Mouse (Mus musculus) kidney, adult 2 months (tissue): ENCODE measurements around the gene Nme3. TPM values are rescaled to one million over a fixed set of nuclear protein-coding genes. Genes with fewer than 3 reads are reported as not detected.

Experiments used
- DNase-seq: peaks from one replicate; pipeline ENCODE4 v3.0.0; 2021
- H3K27ac ChIP-seq: fragments of 200-500 bp; 2 replicates; pipeline ENCODE4 v1.5.1; 2012; ENCODE audit warnings: low read depth, low read length, control low read depth, inconsistent platforms; ENCODE audit not compliant: insufficient read depth
- H3K27me3 ChIP-seq: fragments of 200-500 bp; replicated peaks from 2 replicates; pipeline ENCODE4 v1.6.1; 2012; ENCODE audit warnings: mild to moderate bottlenecking, moderate library complexity, low read length, inconsistent platforms; ENCODE audit not compliant: control insufficient read depth, insufficient read depth
- H3K36me3 ChIP-seq: fragments of 200-500 bp; 2 replicates; pipeline ENCODE4 v1.6.1; 2012; ENCODE audit warnings: mild to moderate bottlenecking, moderate library complexity, low read length, inconsistent platforms; ENCODE audit not compliant: control insufficient read depth, insufficient read depth
- H3K4me1 ChIP-seq: fragments of 200-500 bp; 2 replicates; pipeline ENCODE4 v1.6.1; 2011; ENCODE audit warnings: low read length; ENCODE audit not compliant: control insufficient read depth, insufficient read depth
- H3K4me3 ChIP-seq: fragments of 200-500 bp; 2 replicates; pipeline ENCODE4 v1.5.1; 2011; ENCODE audit warnings: mild to moderate bottlenecking, low read depth, low read length, control low read depth; ENCODE audit not compliant: insufficient read depth
- CTCF ChIP-seq: fragments of 200-500 bp; conservative IDR thresholded peaks from 2 replicates; pipeline ENCODE4 v1.5.1; 2011; ENCODE audit warnings: low read depth, mild to moderate bottlenecking, control low read depth, low read length, moderate library complexity, mixed read lengths; ENCODE audit not compliant: insufficient read depth, insufficient read length
- POLR2A ChIP-seq: fragments of 200-500 bp; IDR thresholded peaks from one replicate; pipeline ENCODE4 v1.6.1; 2011; ENCODE audit warnings: low read depth, low read length, control low read depth
- WGBS: fragments of 180-500 bp; shearing (Covaris S2); methylation state at CpG from one replicate; pipeline ENCODE4 v1.1.7; 2018; 5-methylcytosine and 5-hydroxymethylcytosine counted together
- polyA plus RNA-seq: library from polyadenylated mRNA; depleted of rRNA; stranded (reverse); fragments of >200 nt; gene quantifications from 2 replicates; pipeline ENCODE4 v1.2.3, GENCODE M21; 2012

Gene Nme3
- polyA plus RNA-seq, 1 experiment, result 115 TPM

DNA sequence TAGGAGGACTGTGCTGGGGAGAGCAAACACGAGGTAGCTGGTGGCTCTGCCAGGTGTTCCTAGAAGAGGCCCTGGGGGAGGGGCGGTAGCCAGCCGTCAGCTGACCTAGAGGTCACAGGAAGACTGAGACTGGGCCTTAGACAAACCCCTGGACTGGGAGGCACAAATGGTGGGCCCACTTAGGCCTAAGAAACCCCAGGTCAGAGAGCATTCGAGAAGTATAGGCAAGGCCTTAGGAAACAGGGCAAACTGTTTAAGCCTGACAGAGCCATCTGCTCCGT is 18.2 kb upstream of the Nme3 start:
- TF ChIP-seq POLR2A (no peak), CTCF (no peak)
- H3K4me3 ChIP-seq, result no peak overlapping the region
- peak; percentile 96 for DNase-seq
- H3K27me3 ChIP-seq, result no peaks in the 10 kb centered on the region
- H3K36me3 ChIP-seq, result no peaks in the 10 kb centered on the region
- WGBS, result 15% methylated on average over 5 of the region's 5 CpGs
- H3K27ac ChIP-seq, result peak overlapping the region; percentile 92
- H3K4me1 ChIP-seq, result peaks cover 23% of the 10 kb centered on the region

DNA sequence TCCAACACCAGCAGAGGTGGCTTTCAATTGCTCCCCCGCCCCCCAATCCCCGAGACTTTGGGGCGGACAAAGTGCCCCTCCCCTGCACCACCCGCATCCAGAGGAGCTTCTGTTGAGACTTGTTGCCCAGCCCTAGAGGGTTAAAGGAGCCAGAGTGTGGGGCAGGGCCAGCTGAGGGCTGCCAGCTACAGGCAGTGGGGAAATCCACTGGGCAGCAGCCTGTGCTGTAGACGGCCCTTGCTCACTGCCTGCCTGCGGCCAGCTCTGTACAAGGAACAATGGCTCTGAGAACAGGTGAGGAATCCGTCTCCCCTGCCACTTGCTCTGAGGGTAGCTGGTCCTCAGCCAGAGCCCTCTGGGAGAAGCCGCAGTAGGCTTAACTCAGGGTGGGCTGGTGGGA is 17.8 kb upstream of the Nme3 start:
- Histone ChIP-seq H3K27me3 (no peaks in the 10 kb centered on the region), H3K4me3 (no peak overlapping the region), H3K36me3 (no peaks in the 10 kb centered on the region), H3K27ac (peak overlapping the region; percentile 92), H3K4me1 (peaks cover 23% of the 10 kb centered on the region)
- DNase-seq, result peak; percentile 56
- TF ChIP-seq POLR2A (no peak), CTCF (no peak)
- 55% methylated on average over 8 of the region's 8 CpGs for WGBS

DNA sequence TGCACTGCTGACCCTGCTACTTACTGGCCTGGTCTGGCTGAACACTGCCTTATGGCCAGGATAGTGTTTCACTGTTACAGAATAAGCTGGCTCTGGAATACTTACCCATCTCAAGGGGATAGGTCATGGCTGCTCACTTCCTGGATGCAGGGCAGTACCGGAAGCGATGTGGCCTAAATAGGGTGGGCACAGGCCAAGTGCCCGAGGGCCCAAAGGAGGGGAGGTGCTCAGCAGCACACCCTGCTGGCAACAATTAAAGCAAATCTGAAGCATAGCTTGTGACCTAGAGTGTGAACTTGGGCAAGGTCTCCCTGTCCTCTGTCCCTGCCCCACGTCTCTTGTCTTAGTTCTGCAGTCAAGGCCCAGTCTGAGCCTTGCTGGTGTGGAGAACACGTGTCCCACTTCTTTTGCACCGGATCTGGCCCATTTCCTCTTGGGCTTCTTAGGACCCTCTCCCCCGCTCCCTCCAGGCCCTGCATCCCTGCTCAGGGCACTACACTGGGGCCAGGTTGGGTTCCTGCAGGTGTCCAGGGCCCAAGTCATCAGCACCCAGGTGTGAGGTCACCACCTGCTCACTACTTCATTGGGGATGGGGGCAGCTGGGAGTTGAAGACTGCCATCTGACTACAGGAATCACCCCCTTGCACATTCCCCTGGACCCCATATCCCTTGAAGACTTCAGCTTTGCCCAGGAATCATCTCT is 14.4 kb upstream of the Nme3 start:
- peak; percentile 64 for DNase-seq
- no peak overlapping the region for H3K4me3 ChIP-seq
- WGBS, result 35% methylated on average over 7 of the region's 7 CpGs
- H3K4me1 ChIP-seq, result peaks cover 22% of the 10 kb centered on the region
- no peak overlapping the region for H3K27ac ChIP-seq
- H3K27me3 ChIP-seq, result no peaks in the 10 kb centered on the region
- TF ChIP-seq CTCF, result peak; percentile 70
- no peak for TF ChIP-seq POLR2A
- no peaks in the 10 kb centered on the region for H3K36me3 ChIP-seq

DNA sequence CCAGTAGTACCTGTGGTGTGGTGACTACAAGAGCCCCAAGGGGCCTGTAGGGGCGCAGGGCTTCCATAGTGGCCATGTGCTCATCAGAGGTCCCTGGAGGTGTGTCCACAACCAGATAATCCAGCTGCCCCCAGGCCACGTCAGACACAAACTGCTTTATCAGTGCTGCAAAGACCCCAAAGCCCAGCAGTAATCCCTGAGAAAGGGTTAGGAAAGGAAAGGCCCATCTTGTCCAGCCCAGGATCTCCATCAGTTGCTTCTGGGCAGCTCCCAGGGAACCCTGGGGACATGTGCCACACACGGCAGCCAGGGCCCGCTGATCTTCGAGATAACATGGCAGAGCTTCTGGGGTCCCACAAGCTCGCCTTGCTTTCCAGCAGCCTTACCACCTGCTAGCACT is 11.9 kb upstream of the Nme3 start:
- no peak overlapping the region for H3K27ac ChIP-seq
- DNase-seq, result no peak
- H3K4me3 ChIP-seq, result no peak overlapping the region
- H3K36me3 ChIP-seq, result no peaks in the 10 kb centered on the region
- WGBS, result 90% methylated on average over 6 of the region's 6 CpGs
- H3K4me1 ChIP-seq, result peaks cover 19% of the 10 kb centered on the region; the same call in 1 of the 2 replicates
- TF ChIP-seq CTCF (no peak), POLR2A (no peak)
- H3K27me3 ChIP-seq, result no peaks in the 10 kb centered on the region

DNA sequence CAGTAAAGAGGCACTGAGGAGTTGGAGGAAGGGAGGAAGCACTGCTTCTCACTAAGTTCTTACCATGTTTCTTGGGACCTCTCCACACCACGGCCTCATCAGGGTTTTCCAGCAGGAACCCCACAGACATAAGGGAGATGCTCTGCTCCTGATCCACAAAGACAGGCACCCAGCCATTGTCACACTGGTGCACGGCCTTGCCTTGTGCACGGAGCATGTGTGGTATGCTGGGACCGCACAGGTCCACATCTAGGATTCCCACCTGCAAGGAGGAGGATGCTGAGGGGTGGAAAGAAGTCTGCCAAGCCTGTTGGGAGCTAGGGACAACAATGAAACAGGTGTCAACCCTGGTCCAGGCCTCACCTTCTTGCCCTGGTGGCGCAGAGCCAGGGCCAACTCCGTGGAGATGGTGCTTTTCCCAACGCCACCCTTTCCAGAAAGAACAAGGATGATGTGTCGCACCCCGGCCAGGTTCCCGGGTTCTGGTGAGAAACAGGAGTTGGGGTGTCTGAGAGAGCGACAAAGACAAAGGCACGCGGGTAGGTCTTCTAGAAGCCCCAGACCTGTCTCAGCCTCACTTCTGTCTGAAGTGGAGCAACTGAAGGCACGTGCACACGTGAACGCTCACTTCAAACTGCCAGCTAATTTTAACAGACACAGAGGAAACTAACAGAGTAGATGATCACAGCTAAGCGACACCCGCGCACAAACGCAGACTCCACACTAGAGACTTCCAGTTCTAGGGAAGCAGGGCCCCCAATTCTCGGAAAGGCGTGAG is 10.8 kb upstream of the Nme3 start:
- no peaks in the 10 kb centered on the region for H3K27me3 ChIP-seq
- TF ChIP-seq CTCF (no peak), POLR2A (no peak)
- 22% methylated on average over 22 of the region's 22 CpGs for WGBS
- H3K4me3 ChIP-seq, result peak overlapping the region; percentile 74
- no peak overlapping the region for H3K27ac ChIP-seq
- DNase-seq, result no peak
- H3K36me3 ChIP-seq, result no peaks in the 10 kb centered on the region
- peaks cover 19% of the 10 kb centered on the region; the same call in 1 of the 2 replicates for H3K4me1 ChIP-seq

DNA sequence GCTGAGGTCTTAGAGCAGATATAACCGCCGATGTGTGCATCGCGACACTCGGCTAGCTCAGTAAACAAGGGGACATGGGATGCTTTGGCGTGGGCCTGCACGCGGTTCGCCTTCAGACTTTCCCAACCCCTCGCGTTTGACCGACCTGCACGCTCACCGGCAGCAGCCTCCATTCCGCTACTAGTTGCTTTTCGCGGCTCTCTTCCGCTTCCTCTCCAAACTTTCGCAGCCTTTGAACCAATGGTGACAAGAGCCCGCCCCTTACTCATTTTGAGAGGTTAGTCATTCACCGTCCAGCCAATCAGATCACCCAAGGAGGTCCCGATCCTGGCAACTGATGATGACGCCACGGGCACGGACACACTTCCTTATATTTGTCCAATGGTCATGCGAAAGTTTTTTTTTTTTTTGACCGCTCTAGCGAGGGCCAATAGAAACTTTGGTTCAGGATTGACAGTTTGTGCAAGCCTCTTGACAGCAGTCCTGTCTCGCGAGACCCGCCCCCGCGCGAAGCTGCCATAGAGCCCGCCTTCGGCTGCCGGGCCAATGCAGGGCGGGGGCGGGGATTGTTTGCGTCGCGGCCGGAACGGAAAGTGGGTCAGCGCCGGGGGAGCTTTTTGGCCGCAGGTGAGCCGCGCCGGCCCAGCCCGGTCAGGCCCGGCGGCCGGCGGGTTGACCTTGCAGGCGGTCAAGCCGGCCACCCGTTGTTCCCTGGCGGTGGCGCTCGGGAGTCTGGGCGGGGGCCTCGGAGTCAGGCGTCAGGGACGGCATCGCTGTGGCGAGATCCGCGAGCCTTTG is 10.0 kb upstream of the Nme3 start, which contains the start of the genes Nubp2 and Spsb3:
Gene Nubp2, minus strand, starts transcription at position 216 of the 798 bp plus-strand sequence.
Gene Spsb3, plus strand, starts transcription at position 510 of the 798 bp plus-strand sequence.
- Histone ChIP-seq H3K4me3 (peak within 1 kb of the TSS; percentile 74), H3K27ac (peak within 1 kb of the TSS; percentile 89), H3K36me3 (no peaks in the 10 kb centered on the region; the same call in none of the 2 replicates), H3K4me1 (peaks cover 19% of the 10 kb centered on the region; the same call in 1 of the 2 replicates), H3K27me3 (no peaks in the 10 kb centered on the region)
- TF ChIP-seq POLR2A, result no peak
- peak; percentile 24; the same call in 1 of the 2 replicates for TF ChIP-seq CTCF
- DNase-seq, result peak; percentile 100
- WGBS, result under 1% methylated on average over 69 of the region's 69 CpGs
